Mouse (Mus musculus): ENCODE data around the gene Dtnbp1. TPM values are rescaled to one million over a fixed set of nuclear protein-coding genes. Genes with fewer than 3 reads are reported as not detected.

Gene Dtnbp1
- polyA plus RNA-seq, 1 experiment, result not detected

- no peaks in the 10 kb centered on the region for H3K4me1 ChIP-seq (ENCODE audit: control insufficient read depth, insufficient read depth, low read length)
- TF ChIP-seq POLR2A (IDR thresholded peaks at IDR 0.05; ENCODE audit: insufficient read depth, low read depth, low read length), result no peak
- no peak for TF ChIP-seq CTCF (IDR thresholded peaks at IDR 0.05; ENCODE audit: insufficient read depth, low read depth, low read length)
- no peak overlapping the region for H3K4me3 ChIP-seq (ENCODE audit: insufficient read depth, low read depth, low read length)
- WGBS, result 84% methylated on average over 5 of the region's 5 CpGs
- H3K27ac ChIP-seq (ENCODE audit: insufficient read depth, low read depth, low read length), result no peak overlapping the region
Measured at GRCm38 (mm10) chr13:45006483-45006882, 4.5 kb upstream of the Dtnbp1 start.

- TF ChIP-seq CTCF (IDR thresholded peaks at IDR 0.05; ENCODE audit: insufficient read depth, low read depth, low read length), result no peak
- no peak for TF ChIP-seq POLR2A (IDR thresholded peaks at IDR 0.05; ENCODE audit: insufficient read depth, low read depth, low read length)
- H3K27ac ChIP-seq (ENCODE audit: insufficient read depth, low read depth, low read length), result no peak overlapping the region
Measured at GRCm38 (mm10) chr13:45005861-45006260, 3.9 kb upstream of the Dtnbp1 start.

GRCm38 (mm10) chr13:45004987-45005592 is 3.1 kb upstream of the Dtnbp1 start:
- Histone ChIP-seq H3K4me1 (ENCODE audit: control insufficient read depth, insufficient read depth, low read length) (no peaks in the 10 kb centered on the region), H3K27ac (ENCODE audit: insufficient read depth, low read depth, low read length) (no peak overlapping the region), H3K4me3 (ENCODE audit: insufficient read depth, low read depth, low read length) (no peak overlapping the region)
- WGBS, result 74% methylated on average over 5 of the region's 5 CpGs
- no peak for TF ChIP-seq POLR2A (IDR thresholded peaks at IDR 0.05; ENCODE audit: insufficient read depth, low read depth, low read length)
- TF ChIP-seq CTCF (IDR thresholded peaks at IDR 0.05; ENCODE audit: insufficient read depth, low read depth, low read length), result no peak

More at GRCm38 (mm10) chr13:45005861-45006260, 3.9 kb upstream of the Dtnbp1 start:
- Histone ChIP-seq H3K4me1 (ENCODE audit: control insufficient read depth, insufficient read depth, low read length) (no peaks in the 10 kb centered on the region), H3K4me3 (ENCODE audit: insufficient read depth, low read depth, low read length) (no peak overlapping the region)
- WGBS, result 87% methylated on average over 7 of the region's 7 CpGs

GRCm38 (mm10) chr13:45003026-45003425 is 1.1 kb upstream of the Dtnbp1 start:
- no peak for TF ChIP-seq POLR2A (IDR thresholded peaks at IDR 0.05; ENCODE audit: insufficient read depth, low read depth, low read length)
- TF ChIP-seq CTCF (IDR thresholded peaks at IDR 0.05; ENCODE audit: insufficient read depth, low read depth, low read length), result no peak
- 62% methylated on average over 5 of the region's 5 CpGs for WGBS
- Histone ChIP-seq H3K27ac (ENCODE audit: insufficient read depth, low read depth, low read length) (no peak overlapping the region), H3K4me1 (ENCODE audit: control insufficient read depth, insufficient read depth, low read length) (no peaks in the 10 kb centered on the region), H3K4me3 (ENCODE audit: insufficient read depth, low read depth, low read length) (no peak overlapping the region)

GRCm38 (mm10) chr13:45001228-45001910 is 578 bp downstream of the Dtnbp1 start:
- Histone ChIP-seq H3K27ac (ENCODE audit: insufficient read depth, low read depth, low read length) (no peak overlapping the region), H3K4me1 (ENCODE audit: control insufficient read depth, insufficient read depth, low read length) (no peaks in the 10 kb centered on the region), H3K4me3 (ENCODE audit: insufficient read depth, low read depth, low read length) (peak overlapping the region; percentile 73)
- under 1% methylated on average over 52 of the region's 52 CpGs for WGBS
- TF ChIP-seq POLR2A (IDR thresholded peaks at IDR 0.05; ENCODE audit: insufficient read depth, low read depth, low read length) (no peak), CTCF (IDR thresholded peaks at IDR 0.05; ENCODE audit: insufficient read depth, low read depth, low read length) (no peak)

GRCm38 (mm10) chr13:45000836-45001227 is 1.1 kb downstream of the Dtnbp1 start:
- Histone ChIP-seq H3K27ac (ENCODE audit: insufficient read depth, low read depth, low read length) (no peak overlapping the region), H3K4me1 (ENCODE audit: control insufficient read depth, insufficient read depth, low read length) (no peaks in the 10 kb centered on the region), H3K4me3 (ENCODE audit: insufficient read depth, low read depth, low read length) (no peak overlapping the region; the same call in 1 of the 2 replicates)
- TF ChIP-seq POLR2A (IDR thresholded peaks at IDR 0.05; ENCODE audit: insufficient read depth, low read depth, low read length) (no peak), CTCF (IDR thresholded peaks at IDR 0.05; ENCODE audit: insufficient read depth, low read depth, low read length) (no peak)
- WGBS, result 21% methylated on average over 7 of the region's 7 CpGs

GRCm38 (mm10) chr13:44999211-44999610 is 2.7 kb downstream of the Dtnbp1 start:
- H3K4me3 ChIP-seq (ENCODE audit: insufficient read depth, low read depth, low read length), result no peak overlapping the region
- no peak overlapping the region for H3K27ac ChIP-seq (ENCODE audit: insufficient read depth, low read depth, low read length)
- no peaks in the 10 kb centered on the region for H3K4me1 ChIP-seq (ENCODE audit: control insufficient read depth, insufficient read depth, low read length)
- WGBS, result 98% methylated on average over 12 of the region's 12 CpGs
- TF ChIP-seq POLR2A (IDR thresholded peaks at IDR 0.05; ENCODE audit: insufficient read depth, low read depth, low read length) (no peak), CTCF (IDR thresholded peaks at IDR 0.05; ENCODE audit: insufficient read depth, low read depth, low read length) (no peak)

GRCm38 (mm10) chr13:44996339-44996738 is 5.6 kb downstream of the Dtnbp1 start:
- no peaks in the 10 kb centered on the region for H3K4me1 ChIP-seq (ENCODE audit: control insufficient read depth, insufficient read depth, low read length)
- no peak for TF ChIP-seq CTCF (IDR thresholded peaks at IDR 0.05; ENCODE audit: insufficient read depth, low read depth, low read length)
- no peak for TF ChIP-seq POLR2A (IDR thresholded peaks at IDR 0.05; ENCODE audit: insufficient read depth, low read depth, low read length)
- no peak overlapping the region for H3K27ac ChIP-seq (ENCODE audit: insufficient read depth, low read depth, low read length)
- H3K4me3 ChIP-seq (ENCODE audit: insufficient read depth, low read depth, low read length), result no peak overlapping the region
- 96% methylated on average over 5 of the region's 5 CpGs for WGBS

- WGBS, result 95% methylated on average over 10 of the region's 10 CpGs
- TF ChIP-seq CTCF (IDR thresholded peaks at IDR 0.05; ENCODE audit: insufficient read depth, low read depth, low read length) (no peak), POLR2A (IDR thresholded peaks at IDR 0.05; ENCODE audit: insufficient read depth, low read depth, low read length) (no peak)
- Histone ChIP-seq H3K4me3 (ENCODE audit: insufficient read depth, low read depth, low read length) (no peak overlapping the region), H3K4me1 (ENCODE audit: control insufficient read depth, insufficient read depth, low read length) (no peaks in the 10 kb centered on the region), H3K27ac (ENCODE audit: insufficient read depth, low read depth, low read length) (no peak overlapping the region)
Measured at GRCm38 (mm10) chr13:44992550-44993205, 9.3 kb downstream of the Dtnbp1 start.

All from olfactory bulb, adult 2 months (tissue).